Mouse (Mus musculus): ENCODE data around the gene E330009J07Rik. TPM values are rescaled to one million over a fixed set of nuclear protein-coding genes. Genes with fewer than 3 reads are reported as not detected.

Gene E330009J07Rik
- total and polyA plus RNA-seq, 2 experiments, result 4.1 to 6.5 TPM

- Histone ChIP-seq H3K27ac (replicated peaks; ENCODE audit: insufficient read depth, low read depth, low read length) (no peak overlapping the region), H3K79me2 (ENCODE audit: control insufficient read depth, insufficient read depth, low read length) (no peaks in the 10 kb centered on the region), H3K27me3 (ENCODE audit: control insufficient read depth, insufficient read depth, low read length) (no peaks in the 10 kb centered on the region), H3K4me1 (ENCODE audit: control insufficient read depth, insufficient read depth, low read length) (no peaks in the 10 kb centered on the region), H3K4me3 (ENCODE audit: insufficient read depth, low read depth, low read length) (no peak overlapping the region), H3K9ac (ENCODE audit: low read depth, low read length) (no peak overlapping the region), H3K36me3 (ENCODE audit: control insufficient read depth, insufficient read depth, low read length) (peaks cover 5% of the 10 kb centered on the region)
- TF ChIP-seq POLR2A (IDR thresholded peaks at IDR 0.05; ENCODE audit: extremely low read depth, insufficient read depth, low read length) (no peak), CTCF (IDR thresholded peaks at IDR 0.05; ENCODE audit: low read depth, low read length) (no peak)
- DNase-seq (ENCODE audit: extremely low read depth, low read depth, low spot score), result no peak
- WGBS, result 97% methylated on average over 4 of the region's 4 CpGs
Measured at GRCm38 (mm10) chr6:40418386-40418785, 17.5 kb downstream of the E330009J07Rik start.

- peaks cover 7% of the 10 kb centered on the region for H3K36me3 ChIP-seq (ENCODE audit: control insufficient read depth, insufficient read depth, low read length)
- H3K4me3 ChIP-seq (ENCODE audit: insufficient read depth, low read depth, low read length), result no peak overlapping the region
- DNase-seq (ENCODE audit: extremely low read depth, low read depth, low spot score), result no peak
- no peaks in the 10 kb centered on the region for H3K27me3 ChIP-seq (ENCODE audit: control insufficient read depth, insufficient read depth, low read length)
- H3K27ac ChIP-seq (replicated peaks; ENCODE audit: insufficient read depth, low read depth, low read length), result no peak overlapping the region
- 88% methylated on average over 5 of the region's 5 CpGs for WGBS
- TF ChIP-seq POLR2A (IDR thresholded peaks at IDR 0.05; ENCODE audit: extremely low read depth, insufficient read depth, low read length), result no peak
- TF ChIP-seq CTCF (IDR thresholded peaks at IDR 0.05; ENCODE audit: low read depth, low read length), result no peak
- no peak overlapping the region for H3K9ac ChIP-seq (ENCODE audit: low read depth, low read length)
- no peaks in the 10 kb centered on the region for H3K4me1 ChIP-seq (ENCODE audit: control insufficient read depth, insufficient read depth, low read length)
- no peaks in the 10 kb centered on the region for H3K79me2 ChIP-seq (ENCODE audit: control insufficient read depth, insufficient read depth, low read length)
Measured at GRCm38 (mm10) chr6:40415799-40416198, 20.1 kb downstream of the E330009J07Rik start.

- Histone ChIP-seq H3K36me3 (ENCODE audit: control insufficient read depth, insufficient read depth, low read length) (peaks cover 7% of the 10 kb centered on the region; the same call in 1 of the 2 replicates), H3K79me2 (ENCODE audit: control insufficient read depth, insufficient read depth, low read length) (no peaks in the 10 kb centered on the region), H3K27me3 (ENCODE audit: control insufficient read depth, insufficient read depth, low read length) (no peaks in the 10 kb centered on the region), H3K9ac (ENCODE audit: low read depth, low read length) (no peak overlapping the region), H3K27ac (replicated peaks; ENCODE audit: insufficient read depth, low read depth, low read length) (no peak overlapping the region), H3K4me3 (ENCODE audit: insufficient read depth, low read depth, low read length) (no peak overlapping the region), H3K4me1 (ENCODE audit: control insufficient read depth, insufficient read depth, low read length) (no peaks in the 10 kb centered on the region)
- no peak for TF ChIP-seq POLR2A (IDR thresholded peaks at IDR 0.05; ENCODE audit: extremely low read depth, insufficient read depth, low read length)
- no peak for DNase-seq (ENCODE audit: extremely low read depth, low read depth, low spot score)
- 94% methylated on average over 3 of the region's 3 CpGs for WGBS
Measured at GRCm38 (mm10) chr6:40413565-40413964, 22.4 kb downstream of the E330009J07Rik start.

- no peak for DNase-seq (ENCODE audit: extremely low read depth, low read depth, low spot score)
- no peak overlapping the region for H3K4me3 ChIP-seq (ENCODE audit: insufficient read depth, low read depth, low read length)
- H3K4me1 ChIP-seq (ENCODE audit: control insufficient read depth, insufficient read depth, low read length), result no peaks in the 10 kb centered on the region
- H3K36me3 ChIP-seq (ENCODE audit: control insufficient read depth, insufficient read depth, low read length), result peaks cover 6% of the 10 kb centered on the region; the same call in 1 of the 2 replicates
- H3K9ac ChIP-seq (ENCODE audit: low read depth, low read length), result no peak overlapping the region
- no peaks in the 10 kb centered on the region for H3K79me2 ChIP-seq (ENCODE audit: control insufficient read depth, insufficient read depth, low read length)
- WGBS, result 84% methylated on average over 5 of the region's 5 CpGs
- H3K27ac ChIP-seq (replicated peaks; ENCODE audit: insufficient read depth, low read depth, low read length), result no peak overlapping the region
- no peaks in the 10 kb centered on the region for H3K27me3 ChIP-seq (ENCODE audit: control insufficient read depth, insufficient read depth, low read length)
- no peak for TF ChIP-seq POLR2A (IDR thresholded peaks at IDR 0.05; ENCODE audit: extremely low read depth, insufficient read depth, low read length)
- no peak for TF ChIP-seq CTCF (IDR thresholded peaks at IDR 0.05; ENCODE audit: low read depth, low read length)
Measured at GRCm38 (mm10) chr6:40413046-40413445, 22.9 kb downstream of the E330009J07Rik start.

- no peak for DNase-seq (ENCODE audit: extremely low read depth, low read depth, low spot score)
- no peaks in the 10 kb centered on the region for H3K79me2 ChIP-seq (ENCODE audit: control insufficient read depth, insufficient read depth, low read length)
- no peaks in the 10 kb centered on the region for H3K27me3 ChIP-seq (ENCODE audit: control insufficient read depth, insufficient read depth, low read length)
- H3K36me3 ChIP-seq (ENCODE audit: control insufficient read depth, insufficient read depth, low read length), result peaks cover 2% of the 10 kb centered on the region; the same call in 1 of the 2 replicates
- H3K27ac ChIP-seq (replicated peaks; ENCODE audit: insufficient read depth, low read depth, low read length), result no peak overlapping the region
- TF ChIP-seq CTCF (IDR thresholded peaks at IDR 0.05; ENCODE audit: low read depth, low read length) (no peak), POLR2A (IDR thresholded peaks at IDR 0.05; ENCODE audit: extremely low read depth, insufficient read depth, low read length) (no peak)
- no peak overlapping the region for H3K4me3 ChIP-seq (ENCODE audit: insufficient read depth, low read depth, low read length)
- no peak overlapping the region for H3K9ac ChIP-seq (ENCODE audit: low read depth, low read length)
- H3K4me1 ChIP-seq (ENCODE audit: control insufficient read depth, insufficient read depth, low read length), result no peaks in the 10 kb centered on the region
- WGBS, result 90% methylated on average over 3 of the region's 3 CpGs
Measured at GRCm38 (mm10) chr6:40411085-40411484, 24.9 kb downstream of the E330009J07Rik start.

- Histone ChIP-seq H3K9ac (ENCODE audit: low read depth, low read length) (no peak overlapping the region), H3K79me2 (ENCODE audit: control insufficient read depth, insufficient read depth, low read length) (no peaks in the 10 kb centered on the region), H3K36me3 (ENCODE audit: control insufficient read depth, insufficient read depth, low read length) (peaks cover 16% of the 10 kb centered on the region), H3K4me1 (ENCODE audit: control insufficient read depth, insufficient read depth, low read length) (no peaks in the 10 kb centered on the region), H3K27me3 (ENCODE audit: control insufficient read depth, insufficient read depth, low read length) (no peaks in the 10 kb centered on the region), H3K27ac (replicated peaks; ENCODE audit: insufficient read depth, low read depth, low read length) (no peak overlapping the region), H3K4me3 (ENCODE audit: insufficient read depth, low read depth, low read length) (no peak overlapping the region)
- WGBS, result 92% methylated on average over 4 of the region's 4 CpGs
- TF ChIP-seq CTCF (IDR thresholded peaks at IDR 0.05; ENCODE audit: low read depth, low read length), result no peak
- TF ChIP-seq POLR2A (IDR thresholded peaks at IDR 0.05; ENCODE audit: extremely low read depth, insufficient read depth, low read length), result no peak
- DNase-seq (ENCODE audit: extremely low read depth, low read depth, low spot score), result no peak
Measured at GRCm38 (mm10) chr6:40403640-40404285, 32.2 kb downstream of the E330009J07Rik start.

Measured in liver, adult 2 months (tissue).